Mouse (Mus musculus) hindbrain, embryonic 14.5 days (tissue): Measurements from ENCODE around the gene Npr2. TPM values are rescaled to one million over a fixed set of nuclear protein-coding genes. Genes with fewer than 3 reads are reported as not detected.

Source experiments
- microRNA-seq: library from miRNA; unstranded; fragments of <30 nt; microRNA quantifications from one replicate; pipeline ENCODE4, GENCODE M21; 2016
- polyA plus RNA-seq: library from polyadenylated mRNA; unstranded; fragments of >200 nt; fragmentation: Nextera tagmentation; extraction: Ambion mirVana; gene quantifications from 2 replicates; pipeline ENCODE4 v1.2.1, GENCODE M21; 2014

The Npr2 gene
- polyA plus RNA-seq, 1 experiment from 2014 or later = 13.3 TPM

Small RNA genes within 50 kb of the gene (microRNA-seq; reads per million reads assigned to microRNA genes)
- gene Gm25262 = not detected

Other genes starting within 250 kb of the Npr2 start
- 58.3 and 58.5 TPM in 2 replicates for gene Rusc2, start 250.0 kb upstream of the Npr2 start, polyA plus RNA-seq
- gene Fam166b, start 202.8 kb upstream of the Npr2 start, polyA plus RNA-seq = 1.6 and 2.2 TPM in 2 replicates
- gene Tesk1, start 190.0 kb upstream of the Npr2 start, polyA plus RNA-seq = 21.8 and 22.6 TPM in 2 replicates
- 6.4 and 7.5 TPM in 2 replicates for gene Cd72, start 177.3 kb upstream of the Npr2 start, polyA plus RNA-seq
- gene Sit1, start 148.2 kb upstream of the Npr2 start, polyA plus RNA-seq = not detected in 2 replicates
- gene Ccdc107, start 139.0 kb upstream of the Npr2 start, polyA plus RNA-seq = 80.3 and 92.0 TPM in 2 replicates
- 4.7 and 6.1 TPM in 2 replicates for gene Arhgef39, start 132.2 kb upstream of the Npr2 start, polyA plus RNA-seq
- gene Car9, start 125.0 kb upstream of the Npr2 start, polyA plus RNA-seq = 0.16 and 0.26 TPM in 2 replicates
- gene Tpm2, start 108.2 kb upstream of the Npr2 start, polyA plus RNA-seq = 9.1 and 10.8 TPM in 2 replicates
- 80.0 and 82.3 TPM in 2 replicates for gene Creb3, start 69.6 kb upstream of the Npr2 start, polyA plus RNA-seq
- 57.5 and 62.8 TPM in 2 replicates for gene Tln1, start 69.2 kb upstream of the Npr2 start, polyA plus RNA-seq
- gene Rgp1, start 53.2 kb upstream of the Npr2 start, polyA plus RNA-seq = 21.7 and 25.2 TPM in 2 replicates
- gene Gba2, start 53.1 kb upstream of the Npr2 start, polyA plus RNA-seq = 44.5 and 49.7 TPM in 2 replicates
- 1.0 and 1.9 TPM in 2 replicates for gene Msmp, start 47.4 kb upstream of the Npr2 start, polyA plus RNA-seq
- gene Spag8, start 21.7 kb downstream of the Npr2 start, polyA plus RNA-seq = 5.5 and 9.3 TPM in 2 replicates
- 70.1 and 77.0 TPM in 2 replicates for gene Hint2, start 24.5 kb downstream of the Npr2 start, polyA plus RNA-seq
- 8.7 and 10.5 TPM in 2 replicates for gene Tmem8b, start 37.0 kb downstream of the Npr2 start, polyA plus RNA-seq
- gene Fam221b, start 37.2 kb downstream of the Npr2 start, polyA plus RNA-seq = 1.9 and 2.2 TPM in 2 replicates
- not detected in 2 replicates for gene Olfr70, start 68.9 kb downstream of the Npr2 start, polyA plus RNA-seq
- not detected in 2 replicates for gene Olfr71, start 78.3 kb downstream of the Npr2 start, polyA plus RNA-seq
- gene Hrct1, start 95.3 kb downstream of the Npr2 start, polyA plus RNA-seq = 0.18 and 0.58 TPM in 2 replicates
- gene Spaar, start 98.1 kb downstream of the Npr2 start, polyA plus RNA-seq = 0.04 and 0.07 TPM in 2 replicates
- not detected in 2 replicates for gene Olfr159, start 139.1 kb downstream of the Npr2 start, polyA plus RNA-seq
- not detected in 2 replicates for gene Olfr156, start 192.0 kb downstream of the Npr2 start, polyA plus RNA-seq
- 0.03 TPM in 1 of 2 replicates, not detected in the other for gene Olfr157, start 208.3 kb downstream of the Npr2 start, polyA plus RNA-seq
- gene Olfr155, start 219.6 kb downstream of the Npr2 start, polyA plus RNA-seq = not detected in 2 replicates
- 6.2 and 7.3 TPM in 2 replicates for gene Reck, start 243.6 kb downstream of the Npr2 start, polyA plus RNA-seq